Mouse (Mus musculus): ENCODE results near the gene Sf3b4.
"Not testable (repeated sequence)": the region's sequence is repeated elsewhere in the genome, so short reads cannot be mapped to it uniquely, and the experiment has no call there.

Sf3b4 gene

GRCm38 (mm10) chr3:96173185-96173584, 1.1 kb downstream of the Sf3b4 start:
- DNase-seq (ENCODE audit: low read depth, low spot score): no peak

DNA sequence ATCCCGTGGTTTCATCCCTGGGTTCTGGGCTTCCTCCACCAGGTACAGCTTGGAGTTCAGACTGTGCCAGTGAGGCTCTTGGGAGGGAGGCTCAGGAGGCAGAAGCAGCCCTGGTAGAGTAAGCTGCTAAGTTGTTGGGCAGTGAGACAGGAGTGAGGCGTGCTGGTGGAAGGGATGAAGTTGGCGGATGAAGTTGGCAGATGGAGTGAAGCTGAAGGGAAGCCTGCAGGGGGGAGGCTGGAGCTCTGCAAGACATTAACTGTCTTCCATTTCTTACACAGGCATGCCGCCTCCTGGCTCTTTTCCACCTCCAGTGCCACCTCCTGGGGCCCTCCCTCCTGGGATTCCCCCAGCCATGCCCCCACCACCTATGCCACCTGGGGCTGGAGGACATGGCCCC, 1.9 kb downstream of the Sf3b4 start:
- DNase-seq (ENCODE audit: low read depth, low spot score): not testable (repeated sequence)

- no peak for DNase-seq (ENCODE audit: low read depth, low spot score)
These were observed 3.1 kb downstream of the Sf3b4 start for GRCm38 (mm10) chr3:96175251-96175650.

- no peak for DNase-seq (ENCODE audit: low read depth, low spot score)
These were observed 6.3 kb downstream of the Sf3b4 start for GRCm38 (mm10) chr3:96178427-96178826.

- DNase-seq (ENCODE audit: low read depth, low spot score): no peak
These were observed 6.8 kb downstream of the Sf3b4 start for GRCm38 (mm10) chr3:96178902-96179301.

DNA sequence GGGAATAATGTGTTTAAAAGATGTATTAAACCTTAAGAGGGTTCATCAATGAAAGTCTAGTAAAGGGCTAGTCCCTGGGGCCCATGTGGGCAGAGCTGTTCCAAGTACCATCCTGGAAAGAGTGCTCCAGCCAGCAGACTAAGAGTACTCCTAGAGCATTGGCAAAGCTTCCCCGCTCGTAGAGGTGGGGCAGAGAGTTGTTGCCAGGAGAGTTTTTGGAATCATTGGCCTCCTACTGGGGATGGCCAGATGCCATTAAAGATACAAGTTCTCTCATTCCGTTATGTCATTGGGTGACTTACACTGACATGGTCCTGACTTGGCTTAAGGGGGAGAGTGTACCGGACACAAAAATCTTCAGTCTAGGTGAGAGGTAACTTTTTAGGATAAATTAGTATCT, 7.4 kb downstream of the Sf3b4 start:
- DNase-seq (ENCODE audit: low read depth, low spot score): peak; percentile 30

DNA sequence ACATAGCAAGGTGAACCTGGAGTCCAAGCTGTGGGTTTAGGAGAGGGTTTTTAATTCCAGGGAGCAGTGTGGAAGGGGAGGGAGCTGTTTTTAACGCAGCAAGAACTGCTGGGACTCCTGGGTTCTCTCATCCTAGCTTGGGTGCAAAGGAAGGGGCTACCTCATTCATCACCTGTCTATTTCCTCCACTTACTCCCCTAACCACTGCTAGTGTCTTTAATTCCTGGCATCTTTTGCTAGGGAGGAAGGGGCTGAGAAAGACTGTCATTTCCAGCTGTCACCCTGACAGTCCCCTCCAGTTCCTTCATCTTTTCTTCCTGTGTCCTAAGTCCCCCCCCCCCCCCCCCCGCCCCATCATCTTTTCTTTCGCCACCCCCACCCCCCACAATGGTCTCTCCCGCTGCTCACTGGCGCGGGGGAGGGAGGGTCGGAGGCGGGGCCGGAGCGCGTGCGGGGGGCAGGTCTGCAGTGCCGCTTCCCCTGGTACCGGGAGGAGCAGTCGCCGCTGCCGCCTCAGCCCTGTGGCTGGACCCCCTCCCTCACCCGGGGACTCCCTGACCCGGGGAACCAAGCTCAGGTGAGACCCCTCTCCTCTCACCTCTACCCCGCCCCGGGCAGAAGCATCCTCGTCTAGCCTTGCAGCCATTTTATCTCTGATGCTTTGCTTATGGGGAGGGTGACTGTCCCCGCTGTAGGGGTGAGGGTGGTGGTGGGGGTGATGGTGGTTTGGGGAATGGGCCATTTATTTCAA, 8.8 kb downstream of the Sf3b4 start, which contains the start of gene Sv2a:
Gene Sv2a (plus strand): TSS at position 425 of the 751 bp plus-strand sequence.
- no peak for DNase-seq (ENCODE audit: low read depth, low spot score)

DNA sequence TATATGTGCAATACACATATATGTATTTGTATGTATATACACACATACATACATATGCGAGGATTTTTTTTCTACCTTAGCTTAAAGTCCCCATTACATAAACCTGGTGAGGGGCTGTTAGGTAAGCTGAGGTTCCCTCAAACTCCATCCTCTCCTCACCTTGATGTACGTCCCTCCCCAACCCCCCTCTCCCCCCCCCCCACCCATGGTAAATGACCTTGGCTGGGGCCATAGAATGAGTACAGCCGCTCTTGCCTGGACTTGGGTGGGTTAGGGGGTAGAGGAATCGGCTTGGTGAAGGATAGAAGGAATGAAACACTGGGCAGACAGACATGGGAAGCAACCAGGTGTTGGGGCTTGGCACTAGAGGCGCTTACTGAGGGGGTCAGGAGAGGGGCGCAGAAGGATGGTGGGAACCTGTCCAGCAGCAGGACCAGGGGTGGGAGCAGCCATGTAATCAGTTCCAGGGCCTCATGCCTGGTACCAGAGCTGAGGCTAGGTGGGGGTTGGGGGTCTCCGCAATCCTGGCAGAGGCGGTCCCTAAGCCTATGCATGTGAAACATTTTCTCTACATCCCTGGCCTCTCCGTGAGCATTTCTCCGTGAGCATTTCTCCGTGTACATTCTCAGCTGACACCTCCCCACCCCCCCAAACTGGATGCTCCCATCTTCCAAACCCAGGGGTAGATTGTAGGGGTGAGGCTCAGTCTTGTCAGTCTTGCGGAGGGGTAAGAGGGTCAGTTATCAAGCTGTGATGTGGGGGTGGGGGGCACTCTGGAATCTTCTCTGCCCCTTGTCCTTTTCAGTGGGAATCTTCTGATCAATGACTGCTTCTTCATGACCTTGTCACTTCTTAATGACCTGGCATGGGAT, 9.6 kb downstream of the Sf3b4 start:
- no peak for DNase-seq (ENCODE audit: low read depth, low spot score)

DNA sequence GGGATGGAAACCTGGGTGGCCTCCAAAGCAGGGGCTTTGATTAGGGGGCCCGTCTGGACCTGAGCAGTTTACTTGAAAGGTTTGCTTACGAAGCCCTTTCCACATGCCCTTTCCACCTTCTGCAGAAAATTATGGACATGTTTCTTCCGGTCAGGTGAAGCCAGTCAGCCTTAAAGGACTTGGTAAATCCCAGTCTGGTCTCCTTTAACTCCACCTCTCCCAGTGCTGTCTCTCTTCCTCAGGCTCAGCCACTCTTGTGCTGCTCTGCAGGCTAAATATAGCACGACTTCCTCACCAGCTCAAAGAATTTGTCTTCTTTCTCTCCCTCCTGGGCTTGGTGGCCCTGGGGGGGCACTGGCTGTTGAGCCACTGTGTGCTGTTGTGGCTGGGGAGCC, 10.2 kb downstream of the Sf3b4 start:
- DNase-seq (ENCODE audit: low read depth, low spot score): no peak

DNA sequence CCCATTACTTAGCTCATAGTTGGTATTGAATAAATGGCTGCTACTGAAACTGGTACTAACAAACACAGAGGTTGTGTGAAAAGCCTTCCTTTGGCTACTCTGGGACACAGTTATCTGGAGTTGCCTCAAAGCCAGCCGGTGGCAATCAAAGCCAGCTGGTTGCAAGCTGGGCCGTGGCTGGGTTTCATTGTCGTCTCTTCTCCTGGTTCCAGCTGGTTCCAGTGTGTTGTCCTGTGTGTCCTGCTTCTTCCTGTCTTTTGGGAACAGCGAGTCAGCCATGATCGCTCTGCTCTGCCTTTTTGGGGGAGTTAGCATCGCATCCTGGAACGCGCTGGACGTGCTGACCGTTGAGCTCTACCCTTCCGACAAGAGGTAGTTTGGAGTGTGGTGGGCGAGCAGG, 20.8 kb downstream of the Sf3b4 start:
- no peak for DNase-seq (ENCODE audit: low read depth, low spot score)

DNA sequence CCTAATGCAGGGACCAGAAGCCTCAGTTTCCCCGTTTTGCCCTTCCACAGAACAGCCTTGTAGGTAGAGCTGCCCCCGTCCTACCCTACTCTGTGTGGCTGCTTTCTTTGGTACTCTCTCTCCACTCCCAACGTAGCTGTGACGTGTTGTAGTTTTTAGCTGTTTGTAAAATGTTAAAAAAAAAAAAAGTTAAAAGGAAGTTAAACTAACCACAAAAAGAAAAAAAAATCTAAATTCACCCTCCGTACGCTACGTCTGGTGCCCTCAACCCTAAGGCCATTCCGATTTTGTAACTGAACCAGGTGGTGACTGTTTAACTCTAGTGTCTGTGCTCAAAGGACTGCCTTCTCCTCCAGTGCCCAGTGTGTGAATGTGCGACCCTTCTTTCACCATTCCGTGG, 22.8 kb downstream of the Sf3b4 start:
- DNase-seq (ENCODE audit: low read depth, low spot score): no peak

DNA sequence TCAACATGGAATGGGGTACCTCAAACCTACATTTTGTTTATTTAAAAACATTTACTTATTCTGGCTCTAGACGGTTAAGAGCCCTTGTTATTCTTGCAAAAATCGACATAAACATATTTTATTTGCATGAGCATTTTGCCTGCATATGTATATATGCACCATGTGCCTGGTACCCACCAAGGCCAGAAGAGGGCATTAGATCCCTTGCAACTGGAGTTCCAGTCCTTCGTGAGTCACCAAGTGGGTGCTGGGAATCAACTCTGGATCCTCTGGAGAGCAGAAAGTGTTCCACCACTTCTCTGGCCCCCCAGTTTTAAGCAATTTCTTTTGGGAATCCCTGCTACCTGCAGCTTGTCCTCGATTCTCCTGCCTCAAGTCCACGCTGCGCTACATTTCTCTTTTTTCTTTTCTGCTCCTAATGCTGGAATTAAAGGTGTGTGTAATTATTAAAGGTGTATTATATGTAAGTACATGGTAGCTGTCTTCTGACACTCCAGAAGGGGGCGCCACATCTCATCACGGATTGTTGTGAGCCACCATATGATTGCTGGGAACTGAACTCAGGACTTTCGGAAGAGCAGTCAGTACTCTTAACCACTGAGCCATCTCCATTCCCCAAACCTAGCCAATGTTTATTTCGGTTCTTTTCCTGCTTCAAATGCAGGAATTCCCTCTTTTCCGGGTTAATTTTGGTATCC, 23.6 kb downstream of the Sf3b4 start:
- DNase-seq (ENCODE audit: low read depth, low spot score): no peak

DNA sequence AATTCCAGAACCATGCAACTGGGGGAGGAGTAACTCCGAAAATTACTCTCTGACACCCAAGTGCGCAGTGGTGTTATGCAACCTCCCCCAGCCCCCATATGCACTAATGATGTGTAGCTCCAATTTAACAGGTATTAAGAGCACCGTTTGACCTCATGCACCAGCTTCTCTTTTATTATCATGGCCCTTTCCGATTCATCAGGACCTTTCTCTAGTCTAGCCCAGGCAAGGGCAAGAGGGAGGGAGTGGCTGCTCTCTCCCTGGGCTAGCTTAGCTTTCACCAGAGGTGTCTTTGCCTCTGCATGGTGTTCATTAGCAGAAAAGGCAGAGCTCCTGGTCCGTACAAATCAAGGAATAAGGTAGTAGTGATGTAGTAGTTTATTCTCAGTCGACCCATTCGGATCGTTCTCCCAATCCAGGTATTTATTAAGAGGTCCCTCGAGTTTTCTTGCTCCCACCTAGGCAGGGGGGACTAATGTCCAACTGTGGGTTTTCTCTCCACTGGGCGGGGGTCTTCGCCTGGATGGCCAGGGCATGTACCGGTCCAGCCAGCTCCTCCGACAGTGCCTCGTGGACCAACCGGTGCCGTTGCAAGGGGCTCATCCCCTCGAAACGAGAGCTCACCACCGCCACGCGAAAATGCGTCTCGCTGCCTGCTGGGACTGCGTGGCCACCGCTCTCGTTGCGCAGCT, 24.5 kb downstream of the Sf3b4 start:
- no peak for DNase-seq (ENCODE audit: low read depth, low spot score)

- DNase-seq (ENCODE audit: low read depth, low spot score): peak; percentile 95
These were observed 25.1 kb downstream of the Sf3b4 start for GRCm38 (mm10) chr3:96197129-96197749.

DNA sequence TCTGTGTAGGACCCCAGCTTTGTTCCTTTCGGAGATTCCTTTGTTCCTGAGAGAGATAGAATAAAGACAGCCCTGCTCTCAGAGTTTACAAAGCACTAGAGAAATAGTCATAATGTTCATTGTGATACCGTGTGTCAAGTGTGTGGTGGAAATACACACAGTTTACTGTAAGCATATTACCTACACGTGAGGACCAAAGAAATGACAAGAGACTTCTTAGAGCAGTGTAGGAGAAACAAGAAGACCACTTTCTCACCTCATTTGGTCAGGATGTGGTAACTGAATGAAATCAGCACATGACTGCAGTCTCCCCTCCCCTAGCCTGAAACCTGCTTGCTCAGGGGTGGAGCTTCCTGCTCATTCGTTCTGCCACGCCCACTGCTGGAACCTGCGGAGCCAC, 26.0 kb downstream of the Sf3b4 start:
- peak; percentile 50 for DNase-seq (ENCODE audit: low read depth, low spot score)

GRCm38 (mm10) chr3:96198601-96199251, 26.6 kb downstream of the Sf3b4 start:
- DNase-seq (ENCODE audit: low read depth, low spot score): not testable (repeated sequence)

DNA sequence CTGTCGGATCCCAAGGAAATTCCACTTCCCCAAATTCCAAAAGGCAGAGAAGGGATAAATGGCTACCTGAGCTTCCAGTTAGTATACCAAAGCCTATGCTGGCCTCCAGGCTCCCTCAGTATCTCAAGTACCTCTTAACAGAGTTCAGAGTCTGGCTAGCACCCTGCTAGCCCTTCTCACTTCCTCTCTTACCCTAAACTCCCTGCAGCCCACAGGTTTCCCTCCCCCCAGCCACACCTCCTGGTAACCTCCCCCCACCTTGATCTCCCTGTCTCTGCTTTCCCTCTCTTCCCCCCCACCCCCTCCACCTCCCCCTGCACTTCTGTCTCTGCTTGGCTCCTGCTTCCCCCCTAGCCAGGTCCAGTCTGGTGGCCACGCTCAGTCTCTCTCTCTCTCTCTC, 27.6 kb downstream of the Sf3b4 start:
- no peak for DNase-seq (ENCODE audit: low read depth, low spot score)

DNA sequence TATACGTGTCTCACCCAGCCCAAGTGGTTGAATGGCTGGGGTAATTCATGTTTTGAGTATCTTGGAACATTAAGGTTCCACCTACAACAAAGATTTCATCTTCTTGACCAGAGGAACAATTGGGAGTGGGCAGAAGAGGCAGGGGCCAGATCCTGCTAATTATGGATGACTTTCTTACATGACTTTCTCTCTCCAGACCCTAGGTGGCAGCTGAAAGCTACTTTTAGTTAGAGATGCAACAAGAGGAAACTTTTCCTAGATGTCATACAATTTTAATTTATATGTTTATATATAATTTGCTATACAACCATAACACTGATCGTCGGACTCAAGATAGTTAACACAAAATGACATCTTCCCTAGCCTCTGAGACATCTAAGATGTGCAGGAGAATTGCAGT, 35.7 kb downstream of the Sf3b4 start:
- peak; percentile 53 for DNase-seq (ENCODE audit: low read depth, low spot score)

DNA sequence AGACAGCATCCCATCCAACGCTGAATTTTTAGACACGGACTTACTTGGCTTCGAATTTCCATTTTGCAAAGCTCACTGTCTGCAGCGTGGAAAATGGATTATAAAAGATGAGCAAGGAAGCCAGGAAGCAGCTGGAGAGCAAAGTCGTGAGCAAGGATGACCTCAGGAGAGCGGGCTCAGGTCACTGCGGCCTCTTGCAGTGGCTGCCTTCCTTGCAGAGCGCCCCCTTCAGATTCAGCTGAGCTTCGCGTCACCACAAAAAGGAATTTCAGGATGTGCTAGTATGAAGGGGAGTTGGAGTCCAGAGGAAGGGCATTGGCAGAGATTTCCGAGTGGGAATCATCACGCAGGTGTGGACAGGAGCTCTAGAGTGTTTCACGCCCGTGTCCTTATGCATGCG, 37.1 kb downstream of the Sf3b4 start:
- no peak for DNase-seq (ENCODE audit: low read depth, low spot score)

- no peak for DNase-seq (ENCODE audit: low read depth, low spot score)
These were observed 47.1 kb downstream of the Sf3b4 start for GRCm38 (mm10) chr3:96219191-96219641.
